Mouse (Mus musculus): ENCODE data around the gene Snx4.

Gene Snx4

GRCm38 (mm10) chr16:33271824-33272223 is 20.6 kb downstream of the Snx4 start:
- no peak for DNase-seq

- DNase-seq = no peak
These were observed 31.8 kb downstream of the Snx4 start for GRCm38 (mm10) chr16:33283079-33283478.

DNA sequence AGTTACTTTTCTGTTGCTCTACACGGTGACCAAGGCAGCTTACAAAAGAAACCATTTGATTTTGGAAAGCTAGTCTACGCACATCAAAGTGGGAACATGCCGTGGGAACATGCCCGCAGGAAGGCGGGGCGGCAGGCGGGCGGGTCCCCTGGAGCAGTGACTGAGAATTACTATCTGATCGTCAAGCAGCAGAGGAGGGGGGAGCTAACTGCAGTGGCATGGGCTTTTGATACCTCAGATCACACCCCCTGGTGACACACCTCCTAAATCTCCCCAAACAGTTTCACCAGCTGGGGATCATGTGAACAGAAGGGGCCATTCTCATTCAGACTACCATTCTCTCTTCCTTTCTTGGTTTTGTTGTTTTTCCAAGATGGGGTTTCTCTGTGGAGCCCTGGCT is 37.3 kb downstream of the Snx4 start:
- no peak for DNase-seq

GRCm38 (mm10) chr16:33289981-33290380 is 38.7 kb downstream of the Snx4 start:
- no peak for DNase-seq

- no peak for DNase-seq
These were observed 41.0 kb downstream of the Snx4 start for GRCm38 (mm10) chr16:33292241-33292640.

- no peak for DNase-seq
These were observed 43.4 kb downstream of the Snx4 start for GRCm38 (mm10) chr16:33294681-33295080.

DNA sequence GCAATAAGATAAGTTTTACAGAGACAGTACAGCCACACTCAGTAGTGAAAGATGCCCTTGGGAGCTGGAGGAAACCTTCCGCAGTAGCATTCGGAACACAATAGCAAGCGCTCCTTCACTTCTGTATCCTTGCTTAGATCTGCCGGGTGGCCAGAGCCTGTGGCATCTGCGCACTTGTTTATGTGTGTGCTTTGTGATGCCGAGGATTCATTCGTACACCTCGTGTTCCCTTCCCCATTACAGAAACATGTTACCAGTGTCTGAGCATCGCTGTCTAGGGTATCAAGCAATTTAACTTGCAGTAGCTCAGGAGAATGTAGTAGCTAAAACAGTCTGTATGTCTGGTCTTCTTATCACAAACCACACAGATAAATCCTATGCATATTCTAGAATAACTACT is 44.1 kb downstream of the Snx4 start:
- no peak for DNase-seq

DNA sequence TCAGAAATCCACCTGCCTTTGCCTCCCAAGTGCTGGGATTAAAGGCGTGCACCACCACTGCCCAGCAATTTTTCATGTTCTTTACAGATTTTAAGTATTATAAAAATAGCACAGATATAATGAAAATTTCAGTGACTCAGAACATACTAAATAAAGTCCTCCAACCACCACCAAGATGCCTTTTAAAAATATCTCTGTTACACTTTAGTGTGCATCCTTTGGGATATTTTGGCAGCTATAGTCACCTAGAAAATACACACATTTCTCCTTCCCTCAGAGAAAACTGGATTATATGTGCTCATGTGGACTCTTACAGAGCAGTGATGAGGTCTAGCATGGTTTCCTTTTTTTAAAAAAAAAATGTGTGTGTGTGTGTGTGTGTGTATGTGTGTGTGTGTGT is 46.3 kb downstream of the Snx4 start:
- no peak for DNase-seq

GRCm38 (mm10) chr16:33306633-33307070 is 55.4 kb downstream of the Snx4 start:
- DNase-seq = peak; percentile 86 to 88

DNA sequence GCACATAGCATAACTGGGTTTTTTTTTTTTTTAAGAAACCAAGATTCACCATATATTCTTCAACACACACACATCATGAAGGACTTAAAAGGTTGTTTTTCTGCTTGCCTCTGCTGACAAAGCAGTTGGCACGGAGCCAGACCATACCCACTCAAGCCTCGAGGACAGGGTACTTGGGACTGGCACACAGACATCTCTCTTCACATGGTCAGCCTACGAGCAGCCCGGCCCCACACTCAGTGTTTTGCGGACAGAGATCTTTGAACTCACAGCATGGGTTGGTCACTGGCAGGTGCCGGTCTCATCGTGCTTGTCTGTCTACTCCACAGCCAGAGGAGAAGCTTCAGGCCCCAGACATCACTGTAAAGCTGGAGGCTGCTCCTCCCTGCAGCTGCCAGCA is 56.5 kb downstream of the Snx4 start:
- DNase-seq = peak; percentile 72 to 83

DNA sequence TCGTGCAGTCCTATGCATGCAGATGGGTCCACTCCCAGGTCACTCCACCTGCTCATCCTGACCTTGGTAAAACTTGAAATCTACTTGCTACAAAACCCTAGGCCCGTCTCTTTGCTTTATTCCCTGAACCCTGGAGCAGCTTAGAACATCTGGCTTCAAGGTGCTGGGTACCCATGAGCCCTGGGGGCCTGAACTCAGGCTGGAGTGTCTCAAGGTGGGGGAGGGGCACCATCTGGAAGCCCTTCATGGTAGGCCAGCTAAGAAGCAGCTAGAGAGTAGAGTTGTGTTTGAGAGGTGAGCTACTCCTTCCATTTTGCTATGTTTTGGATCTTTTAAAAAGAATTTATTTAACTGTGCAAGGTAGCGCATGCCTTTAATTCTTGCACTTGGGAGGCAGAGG is 57.8 kb downstream of the Snx4 start:
- DNase-seq = no peak

GRCm38 (mm10) chr16:33315611-33316010 is 64.4 kb downstream of the Snx4 start:
- DNase-seq = no peak

GRCm38 (mm10) chr16:33317646-33318045 is 66.4 kb downstream of the Snx4 start:
- DNase-seq = no peak

DNA sequence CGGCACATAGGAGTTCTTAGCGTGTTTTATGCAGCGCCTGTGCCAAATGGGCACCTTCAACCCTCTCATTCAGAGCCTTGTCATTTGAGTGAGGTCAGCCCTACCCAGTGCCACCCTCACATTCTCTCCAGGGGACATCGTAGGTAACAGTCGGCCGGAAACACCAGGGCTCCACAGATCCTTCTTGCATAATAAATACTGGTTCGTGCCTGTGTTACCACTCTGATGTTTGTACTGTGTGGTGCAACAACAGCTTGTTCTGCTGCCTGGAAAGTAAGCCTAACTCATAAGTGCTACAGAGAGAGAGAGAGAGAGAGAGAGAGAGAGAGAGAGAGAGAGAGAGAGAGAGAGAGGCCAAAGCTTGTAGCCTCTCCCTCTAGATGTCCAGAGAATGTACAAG is 66.8 kb downstream of the Snx4 start:
- no peak for DNase-seq

DNA sequence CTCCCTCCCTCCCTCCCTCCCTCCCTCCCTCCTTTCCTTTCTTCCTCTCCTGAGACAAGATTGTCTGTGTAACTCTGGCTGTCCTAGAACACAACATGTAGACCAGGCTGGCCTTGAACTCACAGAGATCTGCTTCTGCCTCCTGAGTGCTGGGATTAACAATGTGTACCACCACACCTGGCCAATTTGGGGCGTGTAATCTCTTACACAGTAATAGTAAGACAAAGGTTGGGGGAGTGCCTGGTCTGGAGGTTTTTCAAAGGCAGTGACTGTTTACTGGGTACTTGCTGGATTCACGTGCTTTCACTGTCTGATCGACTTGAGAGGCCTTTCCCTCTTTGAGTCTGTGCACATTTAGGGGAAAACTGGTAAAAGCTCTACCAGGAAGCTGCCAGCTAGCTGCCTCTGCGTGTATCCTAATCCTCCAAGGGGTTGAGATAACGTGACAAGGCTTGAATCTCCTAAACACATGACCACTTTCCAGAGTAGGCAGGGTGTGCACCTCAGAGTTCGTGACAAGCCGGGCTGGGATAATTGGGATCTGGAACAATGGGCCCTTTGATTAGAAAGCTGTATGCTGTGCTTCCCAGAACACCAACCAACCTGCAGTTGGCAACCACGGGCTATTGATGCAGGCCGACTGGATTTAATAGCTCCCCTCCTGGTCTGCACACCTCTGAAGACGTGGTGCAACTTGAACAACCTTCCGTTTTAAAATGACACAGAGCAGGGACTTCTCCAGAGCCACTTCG is 74.6 kb downstream of the Snx4 start:
- no peak for DNase-seq

GRCm38 (mm10) chr16:33326589-33326988 is 75.3 kb downstream of the Snx4 start:
- DNase-seq = no peak

GRCm38 (mm10) chr16:33327101-33327500 is 75.9 kb downstream of the Snx4 start:
- no peak for DNase-seq

- DNase-seq = peak; percentile 43 to 57
These were observed 81.8 kb downstream of the Snx4 start for GRCm38 (mm10) chr16:33333015-33333414.

DNA sequence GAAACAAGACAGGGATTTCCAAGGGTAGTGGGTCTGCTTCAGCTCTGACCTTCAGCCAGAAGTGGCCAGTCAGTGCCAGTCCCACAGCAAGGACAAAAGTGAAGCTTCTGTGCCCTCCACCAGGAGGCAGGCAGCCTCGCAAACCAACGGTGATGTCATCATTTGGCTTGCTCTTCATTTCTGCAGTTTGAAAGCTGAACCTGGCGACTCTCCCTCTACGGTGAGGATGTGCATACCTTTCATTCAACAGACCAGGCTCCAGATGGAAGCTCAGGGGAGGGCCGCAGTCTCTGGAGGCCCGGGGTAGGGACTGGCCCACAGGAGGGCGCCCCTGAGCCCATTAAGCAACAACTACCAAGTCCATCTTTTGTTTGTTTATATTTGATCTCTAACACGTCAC is 85.9 kb downstream of the Snx4 start:
- DNase-seq = peak; percentile 84 to 88

- no peak for DNase-seq
These were observed 86.4 kb downstream of the Snx4 start for GRCm38 (mm10) chr16:33337681-33338080.

DNA sequence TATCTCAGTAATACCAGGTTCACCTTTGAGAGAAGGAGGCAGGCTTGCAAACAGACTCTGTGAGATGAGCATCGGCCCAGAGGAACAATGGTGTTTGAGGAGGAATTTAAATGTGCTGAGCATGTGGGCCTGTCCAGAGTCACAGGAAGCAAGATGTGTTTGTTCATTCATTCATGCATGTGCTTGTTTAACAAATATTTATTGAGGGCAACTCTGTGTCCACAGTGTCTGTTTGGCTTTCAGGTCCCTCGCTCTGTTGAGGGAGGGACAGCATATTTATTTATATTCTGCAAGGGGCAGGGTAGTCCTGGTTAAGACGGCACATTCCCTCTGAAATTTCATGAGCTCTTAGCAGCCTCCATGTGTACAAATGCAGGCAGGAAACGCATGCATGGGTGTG is 87.2 kb downstream of the Snx4 start:
- no peak for DNase-seq

- DNase-seq = no peak
These were observed 88.2 kb downstream of the Snx4 start for GRCm38 (mm10) chr16:33339476-33339875.

GRCm38 (mm10) chr16:33342356-33342755 is 91.1 kb downstream of the Snx4 start:
- no peak for DNase-seq

GRCm38 (mm10) chr16:33343106-33343505 is 91.9 kb downstream of the Snx4 start:
- peak in 1 of 2 experiments; percentile 59 for DNase-seq

GRCm38 (mm10) chr16:33343601-33344000 is 92.4 kb downstream of the Snx4 start:
- no peak for DNase-seq

Data from kidney, postnatal 25 days (tissue).